Mouse (Mus musculus) embryonic stem cell, embryonic (primary cell): ENCODE measurements around the gene Fam172a.

ENCODE experiments used
- CTCF ChIA-PET, 4 experiments: fragments of 300-600 bp in 2 of 4; fragments of 350-600 bp in 2 of 4; sonication (Branson Sonifier 250); formaldehyde crosslinking; loops; one replicate each; lab custom pipeline; 2022; ENCODE audit warnings: inconsistent platforms in 2 of 4; lab: Charles Lee
- POLR2A ChIA-PET, 4 experiments: fragments of 300-600 bp in 2 of 4; fragments of 350-600 bp in 2 of 4; sonication (Branson Sonifier 250); formaldehyde crosslinking; loops; one replicate each; lab custom pipeline; 2022; ENCODE audit warnings: antibody characterized with exemption in 4 of 4, inconsistent platforms in 1 of 4; lab: Charles Lee

Fam172a gene

GRCm38 (mm10) chr13:78184786-78185466, 483.1 kb downstream of the Fam172a start:
- ChIA-PET CTCF (no interaction called here), POLR2A (no interaction called here)

GRCm38 (mm10) chr13:78186340-78186946, 484.6 kb downstream of the Fam172a start:
- POLR2A ChIA-PET = interaction anchor here in 1 of 4 experiments (0.7 kb wide), 1 partner anchor 1734 kb away, joined by 3 read pairs; no protein-coding TSS in a partner anchor
- CTCF ChIA-PET = interaction anchor here (0.7 to 1.7 kb wide), 8 partner anchors 11 to 1217 kb away, joined by 3 to 10 read pairs (median 4); no protein-coding TSS in a partner anchor

GRCm38 (mm10) chr13:78187833-78188232, 486.0 kb downstream of the Fam172a start:
- POLR2A ChIA-PET = interaction anchor here in 1 of 4 experiments (0.7 kb wide), 1 partner anchor 240 kb away, joined by 4 read pairs; no protein-coding TSS in a partner anchor
- CTCF ChIA-PET = interaction anchor here in 2 of 4 experiments (0.6 to 1.6 kb wide), 2 partner anchors 12 kb away, joined by 4 to 5 read pairs; no protein-coding TSS in a partner anchor

GRCm38 (mm10) chr13:78189586-78189985, 487.8 kb downstream of the Fam172a start:
- ChIA-PET CTCF (no interaction called here), POLR2A (interaction anchor here in 1 of 4 experiments (0.7 kb wide), 1 partner anchor 1585 kb away, joined by 6 read pairs; no protein-coding TSS in a partner anchor)

GRCm38 (mm10) chr13:78193211-78193610, 491.4 kb downstream of the Fam172a start:
- CTCF ChIA-PET = interaction anchor here in 1 of 4 experiments (0.7 kb wide), 1 partner anchor 10 kb away, joined by 3 read pairs; no protein-coding TSS in a partner anchor
- POLR2A ChIA-PET = interaction anchor here in 1 of 4 experiments (2.5 kb wide), 1 partner anchor 16 kb away, joined by 7 read pairs; no protein-coding TSS in a partner anchor

- CTCF ChIA-PET = interaction anchor here in 3 of 4 experiments (0.7 to 2.1 kb wide), 5 partner anchors 9 to 1349 kb away, joined by 3 to 7 read pairs (median 3); no protein-coding TSS in a partner anchor
- POLR2A ChIA-PET = interaction anchor here in 1 of 4 experiments (1.0 to 2.5 kb wide), 4 partner anchors 9 to 23 kb away, joined by 3 to 7 read pairs (median 6); no protein-coding TSS in a partner anchor
These were observed 492.5 kb downstream of the Fam172a start for GRCm38 (mm10) chr13:78194135-78194849.

- ChIA-PET POLR2A (interaction anchor here in 1 of 4 experiments (1.0 to 2.5 kb wide), 4 partner anchors 9 to 23 kb away, joined by 3 to 7 read pairs (median 6); no protein-coding TSS in a partner anchor), CTCF (interaction anchor here in 3 of 4 experiments (0.5 to 2.1 kb wide), 5 partner anchors 23 to 1350 kb away, joined by 3 to 7 read pairs (median 4); no protein-coding TSS in a partner anchor)
These were observed 493.2 kb downstream of the Fam172a start for GRCm38 (mm10) chr13:78194850-78195600.

GRCm38 (mm10) chr13:78195601-78196115, 493.8 kb downstream of the Fam172a start:
- POLR2A ChIA-PET = interaction anchor here in 1 of 4 experiments (1.1 to 2.5 kb wide), 4 partner anchors 8 to 15 kb away, joined by 5 to 7 read pairs (median 6); no protein-coding TSS in a partner anchor
- CTCF ChIA-PET = interaction anchor here in 2 of 4 experiments (1.1 to 2.1 kb wide), 2 partner anchors 24 to 213 kb away, joined by 5 to 7 read pairs; no protein-coding TSS in a partner anchor

- CTCF ChIA-PET = interaction anchor here in 1 of 4 experiments (2.1 kb wide), 1 partner anchor 214 kb away, joined by 5 read pairs; no protein-coding TSS in a partner anchor
- POLR2A ChIA-PET = interaction anchor here in 2 of 4 experiments (0.6 to 2.3 kb wide), 4 partner anchors 13 to 1326 kb away, joined by 3 to 6 read pairs (median 5); no protein-coding TSS in a partner anchor
These were observed 494.5 kb downstream of the Fam172a start for GRCm38 (mm10) chr13:78196236-78196796.

GRCm38 (mm10) chr13:78197286-78197818, 495.5 kb downstream of the Fam172a start:
- POLR2A ChIA-PET = interaction anchor here in 2 of 4 experiments (0.6 to 2.3 kb wide), 3 partner anchors 13 to 1327 kb away, joined by 5 to 6 read pairs (median 6); no protein-coding TSS in a partner anchor
- CTCF ChIA-PET = interaction anchor here in 2 of 4 experiments (0.6 kb wide), 2 partner anchors 12 to 1380 kb away, joined by 4 read pairs; no protein-coding TSS in a partner anchor

GRCm38 (mm10) chr13:78197819-78198390, 496.1 kb downstream of the Fam172a start:
- CTCF ChIA-PET = interaction anchor here in 2 of 4 experiments (0.6 kb wide), 2 partner anchors 12 to 1381 kb away, joined by 4 read pairs; no protein-coding TSS in a partner anchor
- POLR2A ChIA-PET = interaction anchor here in 1 of 4 experiments (2.3 kb wide), 1 partner anchor 12 kb away, joined by 6 read pairs; no protein-coding TSS in a partner anchor

- ChIA-PET POLR2A (interaction anchor here in 1 of 4 experiments (2.5 kb wide), 1 partner anchor 12 kb away, joined by 10 read pairs; no protein-coding TSS in a partner anchor), CTCF (interaction anchor here in 1 of 4 experiments (1.3 kb wide), 1 partner anchor 11 kb away, joined by 4 read pairs; no protein-coding TSS in a partner anchor)
These were observed 496.6 kb downstream of the Fam172a start for GRCm38 (mm10) chr13:78198391-78198870.

- ChIA-PET POLR2A (interaction anchor here in 2 of 4 experiments (0.5 to 2.5 kb wide), 2 partner anchors 11 to 56 kb away, joined by 3 to 10 read pairs; no protein-coding TSS in a partner anchor), CTCF (interaction anchor here in 2 of 4 experiments (0.6 to 1.3 kb wide), 2 partner anchors 11 to 20 kb away, joined by 3 to 4 read pairs; no protein-coding TSS in a partner anchor)
These were observed 497.2 kb downstream of the Fam172a start for GRCm38 (mm10) chr13:78198871-78199641.

- ChIA-PET POLR2A (interaction anchor here in 2 of 4 experiments (0.5 to 2.5 kb wide), 2 partner anchors 11 to 55 kb away, joined by 3 to 10 read pairs; no protein-coding TSS in a partner anchor), CTCF (interaction anchor here in 2 of 4 experiments (0.6 to 1.3 kb wide), 4 partner anchors 10 to 262 kb away, joined by 3 to 5 read pairs (median 4); no protein-coding TSS in a partner anchor)
These were observed 497.9 kb downstream of the Fam172a start, which contains the start of gene Nr2f1 for GRCm38 (mm10) chr13:78199642-78200160. Gene Nr2f1 (minus strand): TSS chr13:78199757.
